Mouse (Mus musculus): ENCODE results near the gene Phospho1.

The Phospho1 gene

DNA sequence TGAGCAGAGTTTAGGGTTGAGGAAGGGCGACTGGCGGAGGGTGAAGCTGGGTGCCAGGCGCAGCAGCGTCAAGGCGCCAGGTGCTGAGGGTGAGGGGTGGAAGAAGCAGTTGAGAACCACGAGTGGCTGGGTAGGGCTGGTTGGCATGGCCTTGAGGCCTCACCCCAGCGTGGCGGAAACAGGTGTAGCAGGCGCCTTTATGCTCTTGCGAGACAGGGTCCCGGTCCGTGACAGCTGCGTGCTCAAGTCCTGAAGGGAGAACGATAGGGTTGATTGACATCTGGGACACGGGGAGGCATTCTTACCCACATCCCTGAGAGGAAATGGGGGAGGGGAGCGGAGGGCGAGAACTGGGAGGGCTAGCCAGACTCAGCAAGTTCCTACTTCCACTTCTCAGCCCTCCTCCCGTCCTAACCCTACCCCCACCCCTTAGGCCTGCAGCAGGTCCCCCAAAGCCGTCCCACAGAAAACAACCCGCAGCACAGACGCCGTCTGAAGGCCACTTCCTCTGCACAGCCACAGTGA lies 9.9 kb downstream of the Phospho1 start:
- DNase-seq (ENCODE audit: low spot score): no peak

DNA sequence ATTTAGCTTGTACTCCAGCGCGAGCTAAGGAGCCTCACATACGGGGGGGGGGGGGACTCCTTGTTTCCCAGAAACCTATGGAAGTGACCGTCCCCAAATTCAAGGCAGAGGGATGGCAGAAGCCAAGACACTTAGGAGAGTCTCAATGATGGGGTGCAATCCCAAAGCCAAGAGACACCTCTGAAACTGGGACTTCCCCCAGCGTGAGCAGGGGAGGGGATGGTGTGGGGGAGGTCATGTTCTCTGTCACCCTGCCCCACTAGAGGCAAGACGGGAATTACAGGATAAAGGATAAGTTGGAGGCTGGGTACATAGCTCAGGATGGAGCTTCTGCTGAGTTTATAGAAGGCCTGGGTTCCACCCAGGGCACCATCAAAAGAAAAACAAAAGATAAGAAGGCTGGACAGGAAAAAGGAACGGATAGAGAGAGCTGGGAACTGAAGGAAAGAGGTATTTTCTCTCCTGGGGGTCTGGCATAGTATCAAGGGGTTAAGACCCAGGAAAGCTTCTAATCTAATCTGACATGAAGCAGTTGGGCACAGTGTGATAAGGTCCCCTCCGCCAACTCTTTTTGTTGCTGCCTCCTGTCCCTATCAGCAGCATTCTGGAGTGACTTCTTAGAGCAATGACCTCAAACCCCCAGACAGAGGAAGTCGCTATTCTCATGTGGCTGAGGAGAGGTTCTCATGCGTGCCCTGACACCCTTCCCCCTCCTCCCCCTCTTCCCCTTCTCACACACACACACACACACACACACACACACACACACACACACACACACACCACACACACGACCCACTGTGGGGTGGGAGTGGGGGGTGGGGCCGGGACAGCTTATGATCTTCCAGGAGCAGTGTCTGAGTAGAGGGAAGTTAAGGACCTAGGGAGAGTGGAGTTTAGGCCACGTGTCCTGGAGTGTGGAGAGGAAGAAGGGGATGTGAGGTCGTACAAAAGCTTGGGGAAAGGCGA lies 10.7 kb downstream of the Phospho1 start:
- DNase-seq (ENCODE audit: low spot score): no peak

DNA sequence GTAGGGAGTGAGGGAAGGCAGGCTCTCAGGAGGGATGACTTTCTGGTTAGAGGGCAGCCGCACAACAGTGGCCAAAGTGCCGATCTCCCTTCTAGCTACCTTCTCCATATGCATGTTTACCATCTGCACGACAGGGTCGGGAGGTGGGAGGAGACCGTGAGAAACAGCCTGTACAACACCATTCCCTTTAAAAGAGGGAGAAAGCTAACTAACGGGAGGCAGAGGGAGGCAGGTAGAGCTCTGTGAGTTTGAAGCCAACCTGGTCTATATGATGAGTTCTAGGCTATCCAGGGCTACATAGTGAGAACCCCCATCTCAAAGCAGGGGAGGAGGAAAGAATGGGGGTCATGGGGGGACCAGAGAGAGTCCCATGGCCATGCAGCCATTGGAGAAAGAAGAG lies 11.5 kb downstream of the Phospho1 start:
- DNase-seq (ENCODE audit: low spot score): no peak

DNA sequence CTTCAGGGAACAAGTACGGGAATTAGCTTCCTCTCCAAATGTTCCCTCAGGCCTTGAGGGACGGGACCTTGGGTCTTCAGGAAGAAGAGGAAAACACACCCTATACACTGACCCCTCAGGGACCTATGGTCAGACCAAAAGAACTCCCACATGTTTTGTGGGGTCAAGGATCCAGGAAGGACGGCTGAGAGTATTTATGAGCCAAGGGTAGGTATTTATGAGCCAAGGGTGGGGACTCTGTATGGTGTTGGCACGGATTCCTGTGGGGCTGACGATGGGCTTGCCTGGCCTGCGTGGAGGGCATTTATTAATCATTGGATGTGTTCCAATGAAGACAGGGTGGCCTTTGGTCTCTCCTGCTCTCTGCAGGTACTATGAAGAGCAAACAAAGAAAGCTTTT lies 12.1 kb downstream of the Phospho1 start:
- no peak for DNase-seq (ENCODE audit: low spot score)

DNA sequence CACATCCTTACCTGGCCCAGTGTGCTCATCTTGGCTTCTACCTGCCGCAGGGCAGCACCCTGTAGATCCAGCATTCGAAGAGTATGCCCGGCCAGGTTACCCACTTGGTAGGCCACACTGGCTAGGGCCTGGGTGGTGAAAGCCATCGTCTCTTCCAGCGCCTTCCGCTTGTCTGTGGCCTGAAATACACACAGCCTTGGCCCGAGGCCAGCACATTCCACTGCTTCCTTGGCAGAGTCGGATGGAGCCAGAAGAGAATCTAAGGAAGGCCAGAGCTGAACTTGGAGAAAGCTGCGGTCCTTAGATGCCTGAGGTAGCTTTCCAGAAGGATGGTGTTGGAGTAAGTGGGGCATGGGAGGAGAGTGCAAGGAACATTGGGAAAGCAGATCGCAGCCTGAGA lies 12.8 kb downstream of the Phospho1 start, which contains the start of gene Gngt2:
TSS of gene Gngt2 (plus strand) at position 158 of the 400 bp plus-strand sequence.
- DNase-seq (ENCODE audit: low spot score): peak; percentile 60

DNA sequence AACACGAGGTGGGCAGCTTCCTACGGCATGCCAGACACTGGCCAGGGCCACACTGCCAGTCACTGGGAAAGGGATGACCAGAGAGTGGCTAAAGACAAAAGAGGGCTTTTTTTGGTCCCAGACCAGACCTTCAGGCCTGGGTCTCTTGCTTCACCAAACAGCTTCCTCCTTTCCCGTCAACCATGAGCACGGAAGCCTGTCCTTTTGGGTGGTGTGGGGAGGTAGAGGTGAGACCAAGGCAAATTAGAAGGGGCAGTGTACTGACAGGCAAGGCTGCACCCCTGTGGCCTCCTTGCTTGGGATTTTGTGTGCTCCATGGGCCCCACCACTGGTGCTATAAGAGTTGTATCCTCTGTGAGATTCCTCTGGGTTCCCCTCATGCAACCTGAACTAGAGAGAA lies 14.3 kb downstream of the Phospho1 start:
- no peak for DNase-seq (ENCODE audit: low spot score)

DNA sequence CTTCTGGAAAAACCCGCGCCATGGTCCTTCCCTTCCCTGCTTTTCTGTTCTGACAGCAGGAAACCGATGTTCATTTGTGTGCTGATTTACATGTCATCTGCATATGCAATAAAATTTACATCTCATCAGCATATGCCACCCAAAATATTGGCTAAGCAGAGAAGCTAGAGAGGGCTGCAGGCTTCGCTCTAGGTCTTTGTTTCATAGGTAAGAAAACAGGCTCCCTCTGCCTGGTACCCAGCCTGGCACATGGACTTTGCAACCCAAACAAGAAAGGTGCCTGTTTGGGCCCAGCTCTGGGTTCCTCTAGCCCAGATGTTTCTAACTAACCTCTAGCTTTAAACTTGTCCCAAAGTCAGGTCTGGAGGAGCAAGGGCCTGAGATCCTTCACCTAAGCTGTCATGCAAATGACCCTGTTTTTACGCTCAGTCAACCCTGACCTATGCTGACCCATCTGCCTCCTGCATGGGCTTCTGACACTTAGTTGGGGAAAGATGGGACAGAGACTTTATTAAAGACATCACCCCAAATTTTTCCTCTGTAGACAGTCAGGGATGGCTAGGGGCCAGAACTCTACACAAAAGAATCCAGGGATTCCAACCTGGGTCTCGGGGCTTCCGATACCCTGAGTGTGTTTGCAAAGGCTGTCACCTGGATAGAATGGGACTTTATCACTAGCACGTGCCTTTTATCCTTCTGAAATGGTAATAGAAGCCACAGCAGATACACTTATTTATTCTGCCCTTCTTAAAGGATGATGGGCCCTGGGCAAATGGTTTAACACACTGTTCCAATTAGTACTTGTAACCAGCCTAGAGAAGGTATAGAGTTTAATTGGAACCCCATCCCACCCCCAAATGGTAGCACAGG lies 14.9 kb downstream of the Phospho1 start:
- DNase-seq (ENCODE audit: low spot score): no peak

DNA sequence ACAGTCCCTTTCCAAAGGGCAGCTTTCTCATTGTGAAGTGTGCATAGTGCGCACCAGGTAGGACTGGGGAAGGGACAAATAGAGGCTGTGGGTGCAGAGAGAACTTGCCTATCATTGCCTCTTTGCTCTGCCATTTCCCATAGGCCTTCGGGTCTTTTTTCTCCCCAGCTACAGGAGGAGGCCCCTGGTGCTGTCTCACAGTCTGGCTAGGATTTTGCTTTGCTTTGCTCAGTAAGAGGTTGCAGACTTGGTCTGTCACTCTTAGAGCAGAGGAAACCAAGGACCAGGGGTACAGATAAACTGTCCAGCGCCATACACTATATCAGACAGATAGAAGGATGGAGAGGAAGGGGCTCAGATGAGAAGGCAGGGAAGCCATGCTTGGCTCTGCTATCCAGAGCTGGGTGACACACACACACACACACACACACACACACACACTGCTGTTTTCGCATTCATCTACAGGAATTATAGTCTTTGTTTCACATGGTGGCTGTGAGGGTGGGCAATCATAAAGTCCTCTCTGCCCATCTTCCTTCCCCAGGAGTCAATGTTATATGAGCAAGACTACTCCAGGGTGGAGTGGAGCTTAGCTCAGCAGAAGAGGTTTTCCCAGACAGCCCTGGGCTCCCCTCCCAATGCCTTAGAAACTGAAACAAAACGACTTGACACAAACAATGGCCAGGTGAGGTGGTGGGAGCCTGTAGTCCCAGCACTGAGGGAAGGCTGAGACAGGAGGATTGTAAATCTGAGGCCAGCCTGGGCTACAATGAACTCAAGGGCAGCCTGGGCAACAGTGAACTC lies 16.6 kb downstream of the Phospho1 start:
- no peak for DNase-seq (ENCODE audit: low spot score)

DNA sequence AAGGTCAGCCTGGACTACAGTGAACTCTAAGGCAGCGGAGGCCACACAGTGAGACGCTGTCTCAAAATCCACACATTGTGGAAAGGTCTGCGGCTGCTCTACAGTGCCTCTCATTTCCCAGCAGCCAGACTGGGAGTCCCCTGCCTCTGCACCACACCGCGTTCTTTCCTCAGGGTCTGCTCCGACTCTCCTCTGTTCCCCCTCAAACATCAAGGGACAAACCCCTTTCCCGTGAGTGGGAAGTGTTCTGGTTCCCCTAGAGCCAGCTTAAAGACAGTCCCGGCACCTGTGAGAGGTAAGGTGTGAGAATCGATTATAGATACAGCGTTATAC lies 17.2 kb downstream of the Phospho1 start:
- no peak for DNase-seq (ENCODE audit: low spot score)

DNA sequence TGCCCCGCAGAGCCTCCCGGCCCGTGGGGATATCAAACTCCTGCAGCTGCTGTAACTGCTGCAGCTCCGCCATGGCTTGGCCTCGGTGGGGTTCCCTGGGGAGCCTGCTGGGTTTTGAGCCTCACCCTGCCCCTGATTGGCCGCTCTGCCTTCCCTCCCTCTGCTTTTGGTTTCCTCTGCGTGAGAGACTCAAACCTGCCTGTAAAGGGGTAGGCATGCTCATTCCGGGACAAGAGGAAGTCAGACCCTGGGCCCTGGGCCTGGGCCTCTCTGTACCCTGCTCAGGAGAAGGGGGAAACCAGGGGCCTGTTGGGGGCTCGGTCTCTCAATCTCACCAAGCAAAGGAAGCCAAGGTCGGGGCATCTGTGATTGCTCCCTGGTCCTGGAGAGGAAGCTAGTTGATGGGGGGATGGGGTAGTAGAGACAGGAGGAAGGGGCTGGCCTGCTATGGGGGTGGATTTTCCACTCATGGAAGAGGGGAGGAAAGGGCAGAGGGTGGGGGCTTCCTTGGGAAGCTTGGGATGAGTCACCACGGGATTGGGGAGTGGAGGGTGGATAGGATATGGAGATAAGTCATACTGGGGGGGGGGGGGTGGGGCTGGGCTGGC lies 17.9 kb downstream of the Phospho1 start, which contains the start of gene Abi3:
TSS of gene Abi3 (minus strand) at position 403 of the 608 bp plus-strand sequence.
- no peak for DNase-seq (ENCODE audit: low spot score)

DNA sequence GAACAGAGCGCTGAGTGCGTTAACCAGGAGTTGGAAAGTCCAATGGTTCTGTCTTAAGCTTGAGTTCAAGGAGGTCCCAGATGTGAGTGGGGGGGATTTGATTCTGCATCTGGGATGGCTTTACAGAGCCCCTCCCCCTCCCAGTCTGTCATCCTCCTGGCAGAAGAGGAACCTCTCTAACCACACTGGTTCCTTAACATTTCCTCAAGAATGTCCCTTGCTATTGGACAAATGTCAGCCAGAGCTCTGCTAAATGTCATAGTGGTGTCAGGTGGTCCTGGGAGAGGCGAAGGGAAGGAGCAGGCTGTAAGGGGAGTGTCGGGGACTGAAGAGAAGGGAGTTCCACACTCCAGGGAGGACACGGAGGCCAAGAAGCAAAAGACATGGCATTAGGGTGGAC lies 18.7 kb downstream of the Phospho1 start:
- DNase-seq (ENCODE audit: low spot score): no peak

DNA sequence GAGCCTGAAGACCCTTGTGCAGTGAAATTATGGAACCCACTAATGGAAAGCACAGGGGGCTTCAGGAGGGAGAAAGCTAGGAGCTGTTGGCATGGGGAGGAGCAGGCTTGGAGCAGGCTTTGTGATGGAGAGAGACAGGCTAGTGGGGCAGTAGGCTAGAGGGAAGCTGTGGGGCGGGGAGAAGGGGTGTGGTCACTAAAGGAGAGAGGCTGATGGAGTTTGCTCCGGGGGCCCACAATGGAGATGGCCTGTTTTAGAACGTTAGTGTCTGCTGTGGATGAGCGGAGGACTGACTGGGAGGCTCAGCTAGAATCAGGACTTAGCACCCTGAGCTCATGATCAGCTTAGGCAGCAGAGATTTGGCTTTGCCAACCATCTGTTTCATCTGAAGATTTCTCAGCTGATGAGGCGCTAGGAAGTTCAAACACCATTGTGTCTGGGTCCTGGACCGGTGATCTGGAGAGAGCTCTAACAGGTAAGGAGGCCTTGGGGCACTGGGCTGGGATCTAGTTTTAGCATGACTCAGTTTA lies 19.2 kb downstream of the Phospho1 start:
- no peak for DNase-seq (ENCODE audit: low spot score)

DNA sequence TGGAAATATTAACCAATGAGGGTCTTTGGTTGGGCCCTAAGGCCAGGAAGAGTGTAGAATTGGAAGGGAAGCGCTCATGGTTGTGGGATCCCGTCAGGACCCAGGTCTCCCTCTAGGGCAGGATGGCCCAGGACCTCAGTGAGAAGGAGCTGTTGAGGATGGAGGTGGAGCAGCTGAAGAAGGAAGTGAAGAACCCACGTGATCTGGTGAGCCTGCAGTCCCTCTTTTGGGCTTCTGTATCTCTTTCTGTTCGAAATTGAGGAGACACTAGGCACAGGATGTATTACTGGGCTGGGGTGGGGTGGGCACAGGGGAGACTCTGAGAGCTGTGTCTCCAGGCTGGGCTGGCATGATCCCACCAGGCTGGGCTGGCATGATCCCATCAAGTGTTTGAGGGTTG lies 20.6 kb downstream of the Phospho1 start:
- no peak for DNase-seq (ENCODE audit: low spot score)

DNA sequence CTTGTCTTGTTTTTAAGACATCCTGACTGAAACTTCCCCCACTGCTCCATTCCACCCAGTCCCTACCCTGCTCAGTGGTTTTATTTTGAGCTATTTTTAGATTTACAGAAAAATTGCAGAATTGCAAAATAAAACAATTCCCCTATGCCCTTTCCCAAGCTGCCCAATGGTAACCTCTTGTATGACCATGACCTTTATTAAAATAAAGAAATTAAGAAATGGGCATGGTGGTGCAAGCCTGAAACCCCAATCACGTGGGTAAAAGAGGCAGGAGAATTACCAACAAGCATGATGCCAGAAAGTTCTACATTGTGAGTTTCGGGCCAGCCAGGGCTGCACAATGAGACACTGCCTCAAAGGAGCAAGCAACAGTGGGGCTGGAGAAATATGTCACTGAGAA lies 26.6 kb downstream of the Phospho1 start:
- no peak for DNase-seq (ENCODE audit: low spot score)

DNA sequence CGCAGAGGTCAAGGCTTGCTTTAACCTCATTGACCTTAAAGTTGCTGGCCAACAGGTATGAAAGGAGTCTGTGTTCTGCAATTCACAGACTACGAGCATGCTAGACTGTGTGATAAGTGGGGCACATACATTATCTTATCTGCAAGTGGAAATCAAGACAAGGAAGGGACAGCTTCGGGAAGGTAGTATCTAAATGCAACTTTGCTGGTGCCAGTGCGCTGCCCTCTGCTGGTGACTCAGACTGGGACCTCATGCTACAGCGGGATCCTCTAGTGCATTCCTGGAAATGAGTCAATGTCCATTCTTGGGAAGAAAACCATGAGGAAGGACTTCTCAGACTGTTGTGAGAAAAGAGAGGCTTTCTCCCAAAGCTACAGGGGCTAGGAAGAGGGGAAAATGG lies 29.4 kb downstream of the Phospho1 start:
- DNase-seq (ENCODE audit: low spot score): no peak

DNA sequence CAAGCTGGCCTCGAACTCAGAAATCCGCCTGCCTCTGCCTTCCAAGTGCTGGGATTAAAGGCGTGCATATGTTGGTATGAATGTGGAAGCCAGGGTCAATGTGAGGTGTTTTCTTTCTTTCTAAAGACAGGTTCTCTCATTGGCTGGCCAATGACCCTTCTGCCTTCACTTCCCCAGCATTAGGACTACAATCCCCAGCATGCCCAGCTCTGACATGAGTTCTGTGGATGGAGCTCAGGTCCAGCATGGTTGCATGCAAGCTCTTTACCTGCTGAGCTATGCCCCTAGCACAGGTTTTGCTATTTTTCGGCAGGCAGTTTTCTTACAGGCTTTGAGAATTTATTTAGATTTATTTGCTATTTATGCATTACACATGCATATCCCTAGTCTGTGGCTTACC lies 33.0 kb downstream of the Phospho1 start:
- no peak for DNase-seq (ENCODE audit: low spot score)

DNA sequence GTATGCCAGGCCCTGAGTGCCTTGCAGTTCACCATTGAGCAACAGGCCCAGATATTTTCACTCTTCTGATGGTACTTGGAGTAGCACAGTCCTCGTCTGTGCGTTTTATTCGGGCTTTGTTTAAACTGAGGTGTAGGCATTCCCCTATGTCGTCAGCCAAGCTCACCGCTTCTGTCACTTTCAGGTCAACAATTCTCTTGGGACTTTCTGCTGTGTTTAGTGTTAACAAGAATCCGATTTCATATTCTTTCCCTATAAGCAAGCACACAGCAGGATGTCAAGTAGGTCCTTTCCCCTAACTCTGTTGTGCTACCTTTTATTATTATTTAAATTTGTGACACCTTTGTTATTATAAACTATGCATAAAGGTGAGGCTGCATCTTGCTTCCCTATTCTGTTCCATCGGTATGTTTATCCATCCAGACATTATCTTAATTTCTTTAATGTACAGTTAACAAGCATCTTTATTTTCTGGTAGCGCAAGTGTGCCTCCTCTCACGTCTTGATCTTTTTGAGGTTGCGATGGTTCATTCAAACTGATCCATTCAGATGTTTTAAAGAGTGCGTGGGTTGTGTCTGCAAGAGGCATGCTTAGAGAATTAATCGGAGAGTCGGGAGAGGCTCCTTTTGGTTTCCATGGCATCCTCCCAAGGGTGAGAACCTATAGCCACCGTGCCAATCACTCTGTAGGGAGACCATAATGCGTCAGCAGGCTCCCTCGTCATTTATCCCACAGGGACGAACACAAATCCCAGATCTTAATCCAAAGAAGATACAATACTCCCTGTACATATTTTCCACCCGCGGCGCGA lies 33.6 kb downstream of the Phospho1 start:
- no peak for DNase-seq (ENCODE audit: low spot score)

DNA sequence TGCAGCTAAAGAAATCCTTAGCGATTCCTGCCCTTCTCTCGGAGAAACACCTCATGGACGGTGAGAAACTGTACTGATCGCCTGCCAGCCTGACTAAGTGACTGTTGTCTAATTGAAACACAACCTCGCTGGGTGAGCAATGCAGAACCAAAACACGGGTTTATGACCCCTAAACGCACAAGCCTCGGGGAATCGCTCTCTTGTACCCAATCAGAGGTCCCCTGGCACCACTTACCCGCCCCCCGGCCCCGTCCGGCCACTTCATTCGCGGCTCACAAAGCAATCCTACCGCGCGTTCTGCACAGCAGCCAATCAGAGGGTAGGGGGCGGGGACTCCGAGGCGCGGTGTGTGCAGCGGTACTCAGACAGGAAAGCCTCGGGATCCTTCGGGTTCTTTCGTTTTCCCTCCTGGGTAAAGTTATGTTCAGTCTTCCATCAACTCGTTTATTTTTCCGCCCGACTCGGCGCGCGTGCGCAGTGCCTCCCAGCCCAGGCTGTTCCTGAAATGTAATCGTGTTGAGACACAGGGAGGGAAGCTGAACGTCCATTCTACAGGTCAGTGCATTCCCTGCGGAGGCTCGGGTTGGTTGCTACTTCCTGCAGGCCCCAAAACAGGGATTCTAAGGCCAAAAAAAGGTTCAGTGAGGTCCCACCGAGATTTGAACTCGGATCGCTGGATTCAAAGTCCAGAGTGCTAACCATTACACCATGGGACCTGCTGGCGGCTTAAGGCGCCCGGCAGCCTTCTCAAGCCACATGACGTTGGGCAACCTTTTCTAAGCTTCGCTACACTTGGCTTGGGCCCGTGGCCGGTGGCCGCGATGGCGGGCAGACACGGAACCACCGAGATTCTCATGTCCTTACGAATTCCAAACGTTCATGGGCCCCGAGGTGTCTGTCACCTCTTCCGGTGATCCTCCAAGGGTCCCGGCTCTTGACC lies 34.5 kb downstream of the Phospho1 start:
- peak; percentile 99 for DNase-seq (ENCODE audit: low spot score)

DNA sequence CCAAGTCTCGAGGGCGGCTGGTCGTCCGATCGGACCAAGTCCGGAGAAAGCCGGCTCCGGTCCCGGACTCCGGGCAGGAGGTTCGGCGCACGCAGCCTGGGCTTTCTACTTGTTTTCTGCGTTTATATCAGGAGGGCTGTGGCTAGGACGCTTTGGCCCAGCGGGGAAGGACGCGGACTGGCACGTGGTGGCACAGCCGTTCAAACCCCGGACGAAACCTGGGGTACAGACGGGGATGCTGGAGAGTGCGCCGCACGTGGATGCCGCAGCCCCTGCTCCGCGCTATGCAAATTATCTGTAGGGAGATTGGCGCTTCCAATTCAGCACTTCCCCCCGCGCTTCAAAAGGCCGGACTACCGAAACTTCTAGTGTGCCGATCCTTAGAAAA lies 35.2 kb downstream of the Phospho1 start:
- peak; percentile 86 for DNase-seq (ENCODE audit: low spot score)

All from yolk sac, embryonic 10.5 days (tissue).